Mouse (Mus musculus) brain, adult 10 weeks (tissue): ENCODE data around the gene Prss41. TPM values are rescaled to one million over a fixed set of nuclear protein-coding genes. Genes with fewer than 3 reads are reported as not detected.

ENCODE experiments used
- polyA plus RNA-seq: library from polyadenylated mRNA; stranded (reverse); fragments of 350-450 nt; fragmentation: Illumina TruSeq; extraction: RNeasy Lipid Tissue Mini Kit (QIAGEN cat#74804); gene quantifications from one replicate; pipeline ENCODE4 v1.2.3, GENCODE M21; 2015; ENCODE audit warnings: low read depth, low replicate concordance

Gene Prss41
- 0.42 TPM for polyA plus RNA-seq

GRCm38 (mm10) chr17:23843812-23844273 is at the start of gene Prss41, which contains the start of gene Prss32:
Gene Prss41, minus strand, starts transcription at chr17:23844172.
Gene Prss32, plus strand, starts transcription at chr17:23843855.

GRCm38 (mm10) chr17:23880576-23880975 is 36.6 kb upstream of the Prss41 start, which contains the start of the genes Dcpp1 and Dcpp2:
Gene Dcpp1, plus strand, starts transcription at chr17:23880876.
Gene Dcpp2, plus strand, starts transcription at chr17:23880880.

DNA sequence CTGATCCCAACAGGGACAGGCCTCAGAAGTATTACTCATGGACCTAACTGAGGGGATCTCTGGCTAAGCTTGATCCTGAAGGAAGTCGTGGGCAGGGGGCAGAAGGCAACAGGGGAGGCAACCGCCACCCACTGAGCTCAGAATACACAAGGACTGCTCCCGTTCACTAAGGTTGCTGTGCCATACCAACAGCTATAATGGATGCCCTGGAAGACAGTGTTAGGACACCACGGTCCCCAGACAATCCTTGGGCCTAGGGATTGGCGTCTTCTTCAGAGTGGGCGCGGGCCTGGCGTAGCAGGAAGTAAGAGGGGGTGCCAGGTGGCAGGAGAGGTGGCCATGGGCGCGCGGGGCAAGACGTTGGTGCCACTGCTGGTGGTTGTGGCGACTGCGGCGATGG is 23.8 kb upstream of the Prss41 start, which contains the start of gene Prss21:
TSS of gene Prss21 (plus strand) at position 301 of the 400 bp plus-strand sequence.

DNA sequence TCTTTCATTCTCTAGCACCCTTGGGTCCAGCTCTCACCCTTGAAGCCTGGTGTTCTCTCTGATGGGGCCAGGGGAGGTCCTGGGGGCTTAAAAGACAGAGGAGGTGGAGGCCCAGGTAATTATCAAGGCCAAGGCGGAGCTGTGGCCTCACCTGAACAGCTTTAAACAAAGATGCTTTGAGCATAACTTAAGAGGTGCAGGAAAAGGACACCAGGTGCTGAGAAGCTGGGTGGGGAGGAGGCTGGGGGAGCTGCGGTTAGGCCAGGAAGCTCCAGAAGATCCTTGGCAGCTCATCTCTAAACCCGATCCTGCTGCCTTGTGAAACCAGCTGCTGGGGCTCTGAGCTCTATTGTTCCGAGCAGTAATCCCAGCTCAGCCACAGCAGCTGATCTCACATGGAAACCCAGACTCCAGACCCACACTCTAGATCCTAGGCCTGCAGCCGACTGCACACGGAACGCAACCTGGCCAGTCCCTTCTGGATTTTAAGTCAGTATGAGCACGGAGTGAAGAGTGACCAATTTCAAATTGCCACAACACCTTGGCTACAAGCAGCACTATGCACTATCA is 7.9 kb downstream of the Prss41 start, which contains the start of gene Prss33:
TSS of gene Prss33 (minus strand) at position 51 of the 570 bp plus-strand sequence.

GRCm38 (mm10) chr17:23829064-23829619 is 14.8 kb downstream of the Prss41 start, which contains the start of gene Elob:
Gene Elob, minus strand, starts transcription at chr17:23829136.

DNA sequence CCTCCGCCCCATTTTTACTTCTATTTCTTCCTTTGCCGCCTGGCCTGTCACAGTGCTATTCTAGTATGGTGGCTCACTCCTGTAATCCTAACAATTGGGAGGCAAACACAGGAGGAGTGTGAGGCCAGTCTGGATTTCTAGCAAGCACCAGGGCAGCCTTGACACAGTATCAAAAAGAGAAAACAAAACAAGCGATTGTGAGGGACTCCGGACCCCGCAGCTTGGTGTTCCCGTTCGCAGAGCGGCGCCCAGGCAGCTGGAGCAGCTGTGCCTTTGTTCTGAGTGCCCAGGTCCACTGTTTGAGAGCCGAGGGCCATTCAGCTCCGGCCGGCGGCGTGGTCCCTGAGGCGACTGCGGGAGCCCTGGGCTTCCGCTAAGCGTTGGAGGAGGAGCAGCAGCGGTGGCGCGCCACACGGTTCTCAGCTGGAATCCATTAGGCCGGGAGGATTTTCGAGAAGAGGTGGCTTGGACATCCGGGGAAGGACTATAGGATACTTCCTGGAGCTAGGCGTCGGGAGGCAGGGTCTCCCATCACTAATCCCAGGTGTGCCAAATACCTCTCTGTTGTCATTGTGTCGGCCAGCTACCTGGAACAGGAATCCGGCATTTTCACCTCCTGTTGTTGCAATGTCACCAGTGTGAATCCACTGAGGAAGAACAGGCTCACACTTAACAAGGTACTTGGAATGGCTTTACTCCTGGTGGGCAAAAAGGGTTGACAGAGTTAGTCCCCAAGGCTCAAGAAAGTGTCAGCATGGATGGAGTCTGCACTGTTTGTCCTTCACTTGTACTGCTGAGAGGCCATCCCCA is 53.5 kb downstream of the Prss41 start, which contains the start of gene Srrm2:
TSS of gene Srrm2 (plus strand) at position 264 of the 810 bp plus-strand sequence.

Other genes with a start within 250 kb of the Prss41 start
- 18.1 TPM for gene Zfp13, start 244.7 kb downstream of the Prss41 start, polyA plus RNA-seq
- not detected for gene Zscan10, start 243.3 kb downstream of the Prss41 start, polyA plus RNA-seq
- 0.24 TPM for gene Mmp25, start 198.9 kb downstream of the Prss41 start, polyA plus RNA-seq
- not detected for gene Bicdl2, start 183.7 kb downstream of the Prss41 start, polyA plus RNA-seq
- gene Hcfc1r1, start 170.6 kb downstream of the Prss41 start, polyA plus RNA-seq, result 211 TPM
- gene Thoc6, start 170.3 kb downstream of the Prss41 start, polyA plus RNA-seq, result 9.6 TPM
- 14.9 TPM for gene Tnfrsf12a, start 166.7 kb downstream of the Prss41 start, polyA plus RNA-seq
- gene Cldn6, start 164.9 kb downstream of the Prss41 start, polyA plus RNA-seq, result not detected
- 0.31 TPM for gene Cldn9, start 160.1 kb downstream of the Prss41 start, polyA plus RNA-seq
- gene 1520401A03Rik, start 121.4 kb downstream of the Prss41 start, polyA plus RNA-seq, result 0.39 TPM
- 5.1 TPM for gene Pkmyt1, start 117.8 kb downstream of the Prss41 start, polyA plus RNA-seq
- 53.5 TPM for gene Paqr4, start 103.3 kb downstream of the Prss41 start, polyA plus RNA-seq
- 0.97 TPM for gene Kremen2, start 98.3 kb downstream of the Prss41 start, polyA plus RNA-seq
- 321 TPM for gene Flywch1, start 72.6 kb downstream of the Prss41 start, polyA plus RNA-seq
- 29.3 TPM for gene Flywch2, start 58.1 kb downstream of the Prss41 start, polyA plus RNA-seq
- gene Srrm2, start 53.6 kb downstream of the Prss41 start, polyA plus RNA-seq, result 295 TPM
- 700 TPM for gene Elob, start 15.0 kb downstream of the Prss41 start, polyA plus RNA-seq
- not detected for gene Prss33, start 8.1 kb downstream of the Prss41 start, polyA plus RNA-seq
- not detected for gene Prss32, start 317 bp downstream of the Prss41 start, polyA plus RNA-seq
- not detected for gene Prss21, start 23.9 kb upstream of the Prss41 start, polyA plus RNA-seq
- gene Dcpp1, start 36.7 kb upstream of the Prss41 start, polyA plus RNA-seq, result not detected
- not detected for gene Dcpp2, start 36.7 kb upstream of the Prss41 start, polyA plus RNA-seq
- not detected for gene Dcpp3, start 73.3 kb upstream of the Prss41 start, polyA plus RNA-seq
- gene Sbp, start 97.5 kb upstream of the Prss41 start, polyA plus RNA-seq, result not detected
- gene Sbpl, start 111.1 kb upstream of the Prss41 start, polyA plus RNA-seq, result not detected
- not detected for gene Prss30, start 136.4 kb upstream of the Prss41 start, polyA plus RNA-seq
- gene Prss22, start 153.9 kb upstream of the Prss41 start, polyA plus RNA-seq, result 1.8 TPM
- gene Prss27, start 194.0 kb upstream of the Prss41 start, polyA plus RNA-seq, result not detected
- 22.9 TPM for gene Kctd5, start 229.3 kb upstream of the Prss41 start, polyA plus RNA-seq